Mouse (Mus musculus): ENCODE measurements around the gene 2210408I21Rik. TPM values are rescaled to one million over a fixed set of nuclear protein-coding genes. Genes with fewer than 3 reads are reported as not detected.

2210408I21Rik gene
- total RNA-seq, 4 experiments from 2014 or later = 5.5 to 7.2 (median 5.9) TPM

- peak; percentile 38 for DNase-seq (ENCODE audit: low spot score)
Measured at GRCm38 (mm10) chr13:77275172-77275747, 139.9 kb downstream of the 2210408I21Rik start.

- no peak for DNase-seq (ENCODE audit: low spot score)
Measured at GRCm38 (mm10) chr13:77278659-77279413, 143.5 kb downstream of the 2210408I21Rik start.

GRCm38 (mm10) chr13:77295519-77295918 is 160.2 kb downstream of the 2210408I21Rik start:
- no peak for DNase-seq (ENCODE audit: low spot score)

- DNase-seq (ENCODE audit: low spot score) = no peak
Measured at GRCm38 (mm10) chr13:77324101-77324500, 188.8 kb downstream of the 2210408I21Rik start.

- no peak for DNase-seq (ENCODE audit: low spot score)
Measured at GRCm38 (mm10) chr13:77326174-77326959, 191.0 kb downstream of the 2210408I21Rik start.

GRCm38 (mm10) chr13:77342097-77342496 is 206.8 kb downstream of the 2210408I21Rik start:
- DNase-seq (ENCODE audit: low spot score) = no peak

- no peak for DNase-seq (ENCODE audit: low spot score)
Measured at GRCm38 (mm10) chr13:77385448-77385970, 250.2 kb downstream of the 2210408I21Rik start.

GRCm38 (mm10) chr13:77386001-77386400 is 250.7 kb downstream of the 2210408I21Rik start:
- no peak for DNase-seq (ENCODE audit: low spot score)

- DNase-seq (ENCODE audit: low spot score) = no peak
Measured at GRCm38 (mm10) chr13:77388148-77388547, 252.8 kb downstream of the 2210408I21Rik start.

- no peak for DNase-seq (ENCODE audit: low spot score)
Measured at GRCm38 (mm10) chr13:77389209-77389608, 253.9 kb downstream of the 2210408I21Rik start.

GRCm38 (mm10) chr13:77396374-77396773 is 261.0 kb downstream of the 2210408I21Rik start:
- DNase-seq (ENCODE audit: low spot score) = no peak

- DNase-seq (ENCODE audit: low spot score) = no peak
Measured at GRCm38 (mm10) chr13:77396981-77397380, 261.6 kb downstream of the 2210408I21Rik start.

- no peak for DNase-seq (ENCODE audit: low spot score)
Measured at GRCm38 (mm10) chr13:77397646-77398045, 262.3 kb downstream of the 2210408I21Rik start.

GRCm38 (mm10) chr13:77398477-77398876 is 263.1 kb downstream of the 2210408I21Rik start:
- DNase-seq (ENCODE audit: low spot score) = no peak

- no peak for DNase-seq (ENCODE audit: low spot score)
Measured at GRCm38 (mm10) chr13:77400762-77401161, 265.4 kb downstream of the 2210408I21Rik start.

- DNase-seq (ENCODE audit: low spot score) = no peak
Measured at GRCm38 (mm10) chr13:77408530-77408929, 273.2 kb downstream of the 2210408I21Rik start.

- no peak for DNase-seq (ENCODE audit: low spot score)
Measured at GRCm38 (mm10) chr13:77409804-77410203, 274.5 kb downstream of the 2210408I21Rik start.

- no peak for DNase-seq (ENCODE audit: low spot score)
Measured at GRCm38 (mm10) chr13:77412829-77413228, 277.5 kb downstream of the 2210408I21Rik start.

- DNase-seq (ENCODE audit: low spot score) = no peak
Measured at GRCm38 (mm10) chr13:77450007-77450567, 314.7 kb downstream of the 2210408I21Rik start.

GRCm38 (mm10) chr13:77470093-77470621 is 334.8 kb downstream of the 2210408I21Rik start:
- DNase-seq (ENCODE audit: low spot score) = no peak

GRCm38 (mm10) chr13:77476420-77476819 is 341.1 kb downstream of the 2210408I21Rik start:
- DNase-seq (ENCODE audit: low spot score) = no peak

Measured in heart, adult 8-10 months (tissue).